Comparison of ENCODE assay signal across 14 mouse cellular contexts in the genomic region with DNA sequence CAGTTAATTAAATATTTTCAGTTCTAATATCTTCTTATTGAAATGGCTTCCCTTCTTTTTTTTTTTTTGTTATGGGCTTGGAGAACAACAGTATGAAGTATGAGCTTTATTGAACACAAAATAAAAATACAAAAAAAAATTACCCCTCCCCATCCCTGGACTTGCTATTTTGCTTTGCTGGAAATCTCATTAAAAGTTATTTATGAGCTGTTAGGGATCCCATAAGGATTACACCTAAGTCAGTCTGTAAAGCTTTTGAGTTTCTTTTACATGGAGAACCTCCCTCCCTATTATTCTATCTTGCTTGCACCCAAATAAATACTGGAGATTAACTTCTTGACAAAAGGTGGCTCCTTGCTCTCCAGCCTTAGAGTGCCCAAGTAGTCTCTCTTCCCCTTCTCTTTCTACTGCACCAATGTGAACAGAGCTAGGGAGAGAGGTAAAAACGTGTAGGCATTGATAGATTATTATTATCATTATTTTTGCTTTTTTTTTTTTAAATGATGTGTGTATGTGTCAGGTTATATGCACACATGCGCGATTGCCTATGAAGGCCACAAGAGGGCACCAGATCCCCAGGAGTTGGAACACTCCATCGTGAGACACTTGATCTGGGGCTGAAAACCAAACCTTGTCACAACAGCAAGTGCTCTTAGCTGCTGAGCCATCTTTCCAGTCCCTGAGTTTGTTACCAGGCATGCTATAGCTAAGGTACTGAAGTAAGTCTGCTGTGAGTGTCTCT.
DNase-seq lines count a peak whose midpoint lies in the region; TF ChIP-seq lines count a peak whose summit lies in the region.
"Had no signal": no experiment of that assay in that cellular context is flagged by ENCODE, and none has a peak within 500 bp of the region (broad histone marks: within the 10 kb centered on the region; RNA-seq: fewer than 3 reads in every experiment).

No protein-coding gene starts in this region.

- peak; percentile 36 for TF ChIP-seq CTCF in layer of hippocampus, adult 2 months (conservative IDR thresholded peaks at IDR 0.05)
- TF ChIP-seq CTCF in ES-Bruce4 (IDR thresholded peaks at IDR 0.05; ENCODE audit: low read depth, low read length), result peak; percentile 42
- TF ChIP-seq CTCF in brain, embryonic 14.5 days (IDR thresholded peaks at IDR 0.05; ENCODE audit: borderline replicate concordance, extremely low read depth, insufficient read depth, insufficient read length), result 0 out of 2 replicates have a peak, but pooled peaks have one; percentile 21
- TF ChIP-seq CTCF in small intestine, adult 2 months (IDR thresholded peaks at IDR 0.05; ENCODE audit: extremely low read depth, insufficient read length, insufficient replicate concordance, low read depth, low read length), result peak; percentile 30; the same call in 1 of the 2 replicates

- no peak for DNase-seq in layer of hippocampus, adult 2 months (ENCODE audit: low spot score in 2 of 2)
- DNase-seq in layer of hippocampus, postnatal 10 days (ENCODE audit: low spot score in 2 of 2), result no peak
- DNase-seq in brain, embryonic 14.5 days (ENCODE audit: low read depth), result no peak
- DNase-seq in right cerebral cortex, postnatal 25 days, result no peak
- DNase-seq in frontal cortex, postnatal 14 days (ENCODE audit: low spot score in 2 of 2), result no peak
- DNase-seq: gastrocnemius, postnatal 14 days; liver; lung, postnatal 4 days had no signal

- no peaks in the 10 kb centered on the region for H3K27me3 ChIP-seq in ES-Bruce4 (ENCODE audit: control insufficient read depth, insufficient read depth, low read length, poor library complexity, severe bottlenecking)
- H3K27me3 ChIP-seq in small intestine, adult 2 months (ENCODE audit: control insufficient read depth, insufficient read depth, low read length), result no peaks in the 10 kb centered on the region
- H3K27me3 ChIP-seq: embryonic facial prominence, embryonic 12.5 days; midbrain, embryonic 13.5 days had no signal

- no peaks in the 10 kb centered on the region for H3K36me3 ChIP-seq in ES-Bruce4 (ENCODE audit: control insufficient read depth, insufficient read depth, low read length, poor library complexity, severe bottlenecking)
- no peaks in the 10 kb centered on the region for H3K36me3 ChIP-seq in small intestine, adult 2 months (ENCODE audit: control insufficient read depth, insufficient read depth, low read length)
- H3K36me3 ChIP-seq: embryonic facial prominence, embryonic 12.5 days; forebrain, embryonic 12.5 days; hindbrain, embryonic 12.5 days; midbrain, embryonic 13.5 days had no signal

- no peak overlapping the region for H3K4me3 ChIP-seq in layer of hippocampus, adult 2 months
- no peak overlapping the region for H3K4me3 ChIP-seq in ES-Bruce4 (ENCODE audit: low read depth, low read length)
- no peak overlapping the region for H3K4me3 ChIP-seq in small intestine, adult 2 months (ENCODE audit: low read depth, low read length)
- H3K4me3 ChIP-seq: embryonic facial prominence, embryonic 12.5 days; forebrain, embryonic 12.5 days; hindbrain, embryonic 12.5 days; midbrain, embryonic 13.5 days had no signal

- no peaks in the 10 kb centered on the region; the same call in 1 of the 2 replicates for H3K9me3 ChIP-seq in ES-Bruce4 (replicated peaks; ENCODE audit: control insufficient read depth, insufficient read depth, low read length, poor library complexity, severe bottlenecking)
- H3K9me3 ChIP-seq: embryonic facial prominence, embryonic 12.5 days; forebrain, embryonic 12.5 days; hindbrain, embryonic 12.5 days had no signal

- no peak for TF ChIP-seq POLR2A in ES-Bruce4 (IDR thresholded peaks at IDR 0.05; ENCODE audit: insufficient read depth, low read length)
- TF ChIP-seq POLR2A in brain, embryonic 14.5 days (IDR thresholded peaks at IDR 0.05; ENCODE audit: borderline replicate concordance, extremely low read depth, insufficient read depth, insufficient read length, poor library complexity, severe bottlenecking), result no peak
- no peak for TF ChIP-seq POLR2A in small intestine, adult 2 months (IDR thresholded peaks at IDR 0.05; ENCODE audit: low read depth, low read length)

- H3K9ac ChIP-seq in ES-Bruce4 (ENCODE audit: low read depth, poor library complexity, severe bottlenecking), result no peak overlapping the region
- H3K9ac ChIP-seq: embryonic facial prominence, embryonic 12.5 days; forebrain, embryonic 12.5 days; hindbrain, embryonic 12.5 days; midbrain, embryonic 13.5 days had no signal

- no peak for TF ChIP-seq EP300 in ES-Bruce4 (IDR thresholded peaks at IDR 0.05; ENCODE audit: insufficient read depth, low read depth, low read length)

- WGBS in small intestine, adult 2 months, result 72% methylated on average over 4 of the region's 4 CpGs

- H3K27ac ChIP-seq in layer of hippocampus, adult 2 months, result no peak overlapping the region
- H3K27ac ChIP-seq in ES-Bruce4 (ENCODE audit: insufficient read depth, low read length), result no peak overlapping the region
- H3K27ac ChIP-seq in small intestine, adult 2 months (ENCODE audit: insufficient read depth, low read depth, low read length), result no peak overlapping the region
- H3K27ac ChIP-seq: embryonic facial prominence, embryonic 12.5 days; forebrain, embryonic 12.5 days; hindbrain, embryonic 12.5 days; midbrain, embryonic 13.5 days had no signal

- H3K4me1 ChIP-seq in ES-Bruce4 (ENCODE audit: control insufficient read depth, insufficient read depth, low read length), result no peaks in the 10 kb centered on the region
- no peaks in the 10 kb centered on the region; the same call in 1 of the 2 replicates for H3K4me1 ChIP-seq in small intestine, adult 2 months (ENCODE audit: control insufficient read depth, insufficient read depth, insufficient read length, low read length)
